Mouse (Mus musculus): ENCODE data around the gene Lypd3. TPM values are rescaled to one million over a fixed set of nuclear protein-coding genes. Genes with fewer than 3 reads are reported as not detected.

Gene Lypd3
- total and polyA plus RNA-seq, 3 experiments = not detected

- TF ChIP-seq USF2 (IDR thresholded peaks at IDR 0.05; ENCODE audit: borderline replicate concordance in 1 of 2, insufficient read depth in 1 of 2, low read depth in 1 of 2, low read length in 2 of 2) (no peak), MYB (IDR thresholded peaks at IDR 0.05; ENCODE audit: low read depth, low read length) (no peak), CHD2 (IDR thresholded peaks at IDR 0.05; ENCODE audit: low read length) (no peak), ZKSCAN1 (IDR thresholded peaks at IDR 0.05; ENCODE audit: low read depth, low read length) (no peak), EP300 (IDR thresholded peaks at IDR 0.05; ENCODE audit: low read depth in 1 of 2, low read length in 2 of 2) (no peak)
- Histone ChIP-seq H3K79me2 (ENCODE audit: control insufficient read depth, insufficient read depth, low read length, poor library complexity) (no peaks in the 10 kb centered on the region), H3K4me3 (ENCODE audit: control insufficient read depth in 1 of 2, insufficient read depth in 1 of 2, low read depth in 2 of 2, low read length in 2 of 2) (no peak overlapping the region), H3K9me3 (replicated peaks; ENCODE audit: insufficient read depth, low read length) (no peaks in the 10 kb centered on the region), H3K27me3 (ENCODE audit: control insufficient read depth in 1 of 2, insufficient read depth in 2 of 2, low read length in 2 of 2) (no peaks in the 10 kb centered on the region), H3K27ac (ENCODE audit: control insufficient read depth, low read depth, low read length) (no peak overlapping the region), H3K36me3 (ENCODE audit: control insufficient read depth in 1 of 2, insufficient read depth in 2 of 2, low read length in 2 of 2) (no peaks in the 10 kb centered on the region), H3K4me1 (ENCODE audit: control insufficient read depth in 1 of 2, insufficient read depth in 2 of 2, low read length in 2 of 2) (no peaks in the 10 kb centered on the region), H3K9ac (ENCODE audit: control insufficient read depth, low read depth, low read length, poor library complexity, severe bottlenecking) (no peak overlapping the region)
- no peak for DNase-seq (ENCODE audit: low read depth, low spot score)
These were observed 696 bp downstream of the Lypd3 start for GRCm38 (mm10) chr7:24637046-24637445.

- H3K9me3 ChIP-seq (replicated peaks; ENCODE audit: insufficient read depth, low read length) = no peaks in the 10 kb centered on the region
- H3K27ac ChIP-seq (ENCODE audit: control insufficient read depth, low read depth, low read length) = no peak overlapping the region
- no peaks in the 10 kb centered on the region for H3K36me3 ChIP-seq (ENCODE audit: control insufficient read depth in 1 of 2, insufficient read depth in 2 of 2, low read length in 2 of 2)
- 0 out of 4 replicates have a peak, but pooled peaks cover 0 to under 1% of the 10 kb centered on the region in 2 experiments for H3K27me3 ChIP-seq (ENCODE audit: control insufficient read depth in 1 of 2, insufficient read depth in 2 of 2, low read length in 2 of 2)
- H3K4me3 ChIP-seq (ENCODE audit: control insufficient read depth in 1 of 2, insufficient read depth in 1 of 2, low read depth in 2 of 2, low read length in 2 of 2) = no peak overlapping the region
- no peaks in the 10 kb centered on the region for H3K79me2 ChIP-seq (ENCODE audit: control insufficient read depth, insufficient read depth, low read length, poor library complexity)
- H3K9ac ChIP-seq (ENCODE audit: control insufficient read depth, low read depth, low read length, poor library complexity, severe bottlenecking) = no peak overlapping the region
- no peak for DNase-seq (ENCODE audit: low read depth, low spot score)
- no peaks in the 10 kb centered on the region for H3K4me1 ChIP-seq (ENCODE audit: control insufficient read depth in 1 of 2, insufficient read depth in 2 of 2, low read length in 2 of 2)
- no peak for TF ChIP-seq CHD1 (IDR thresholded peaks at IDR 0.05; ENCODE audit: low read depth, low read length)
- TF ChIP-seq E2F4 (IDR thresholded peaks at IDR 0.05; ENCODE audit: borderline replicate concordance, low read depth, low read length) = no peak
- TF ChIP-seq SIN3A (IDR thresholded peaks at IDR 0.05; ENCODE audit: low read length) = no peak
- TF ChIP-seq BHLHE40 (IDR thresholded peaks at IDR 0.05; ENCODE audit: borderline replicate concordance, low read depth, low read length) = no peak
- TF ChIP-seq HCFC1 (IDR thresholded peaks at IDR 0.05; ENCODE audit: low read depth, low read length) = no peak
- TF ChIP-seq POLR2A (IDR thresholded peaks at IDR 0.05; ENCODE audit: control insufficient read depth in 1 of 2, insufficient read depth in 1 of 2, low read depth in 1 of 2, low read length in 2 of 2, poor library complexity in 1 of 2) = no peak
- TF ChIP-seq CTCF (IDR thresholded peaks at IDR 0.05 in 2 of 3, conservative IDR thresholded peaks at IDR 0.05 in 1 of 3; ENCODE audit: control insufficient read depth in 1 of 3, insufficient read depth in 1 of 3, low read depth in 2 of 3, low read length in 3 of 3, poor library complexity in 1 of 3, severe bottlenecking in 1 of 3) = no peak
- no peak for TF ChIP-seq ZKSCAN1 (IDR thresholded peaks at IDR 0.05; ENCODE audit: low read depth, low read length)
- TF ChIP-seq JUND (IDR thresholded peaks at IDR 0.05; ENCODE audit: low read depth, low read length) = no peak
- no peak for TF ChIP-seq POLR2AphosphoS5 (IDR thresholded peaks at IDR 0.05; ENCODE audit: borderline replicate concordance, low read depth, low read length)
- TF ChIP-seq RAD21 (IDR thresholded peaks at IDR 0.05; ENCODE audit: low read depth, low read length) = no peak
These were observed 1.9 kb downstream of the Lypd3 start for GRCm38 (mm10) chr7:24638026-24638856.

Data from MEL (cell line).